Mouse (Mus musculus): ENCODE measurements at regions not wholly inside any gene's neighbourhood (a gene's known extent, or its start where the extent isn't known, plus 50 kb on each side); places are given as distances from the start of the nearest gene placed in this dataset.

- H3K4me1 ChIP-seq (ENCODE audit: control insufficient read depth in 1 of 2, insufficient read depth in 2 of 2): no peaks in the 10 kb centered on the region
- in situ Hi-C loops (cut with MboI; ENCODE audit: low pct_ligation_motif_present, low pct_unique_long_range_greater_than_20kb, low sequenced_read_pairs) (no loop called here), dilution Hi-C loops (cut with MboI; ENCODE audit: extremely low pct_ligation_motif_present, extremely low pct_unique_long_range_greater_than_20kb, low sequenced_read_pairs) (no loop called here)
Observed at GRCm38 (mm10) chr5:132843284-132843683, 300.1 kb upstream of the Auts2 start.

DNA sequence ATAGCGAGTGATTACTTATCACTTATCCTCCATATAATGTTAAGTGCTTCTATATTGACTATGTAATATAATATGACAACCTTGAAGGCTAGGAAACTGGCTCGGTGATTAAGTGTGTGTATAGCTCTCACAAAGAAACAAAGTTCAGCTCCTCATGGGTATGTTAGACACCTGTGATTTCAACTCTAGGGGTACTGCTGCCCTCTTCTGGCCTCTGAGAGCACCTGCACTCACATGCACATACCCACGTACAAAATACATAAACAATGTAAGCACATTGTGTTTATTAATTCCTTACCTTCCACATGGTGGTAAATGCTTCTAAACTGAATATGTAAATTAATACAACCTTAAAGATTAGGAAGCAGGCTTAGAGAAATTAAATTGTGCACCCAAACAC lies 298.6 kb upstream of the Auts2 start:
- no peaks in the 10 kb centered on the region for H3K4me1 ChIP-seq (ENCODE audit: control insufficient read depth in 1 of 2, insufficient read depth in 2 of 2)
- H3K4me2 ChIP-seq (ENCODE audit: insufficient read depth, low read depth, poor library complexity, severe bottlenecking): no peak overlapping the region
- no peak for DNase-seq (ENCODE audit: extremely low read depth)
- no peaks in the 10 kb centered on the region for H3K79me2 ChIP-seq (replicated peaks; ENCODE audit: control insufficient read depth, extremely low read depth, insufficient read depth, poor library complexity, severe bottlenecking)
- no peaks in the 10 kb centered on the region for H3K36me3 ChIP-seq (replicated peaks in 1 of 2; ENCODE audit: control insufficient read depth in 1 of 2, insufficient read depth in 1 of 2, low read length in 1 of 2)
- no peak overlapping the region for H3K9ac ChIP-seq (ENCODE audit: insufficient read depth, low read depth)
- in situ Hi-C loops (cut with MboI; ENCODE audit: low pct_ligation_motif_present, low pct_unique_long_range_greater_than_20kb, low sequenced_read_pairs) (no loop called here), dilution Hi-C loops (cut with MboI; ENCODE audit: extremely low pct_ligation_motif_present, extremely low pct_unique_long_range_greater_than_20kb, low sequenced_read_pairs) (no loop called here)
- H3K27ac ChIP-seq (ENCODE audit: insufficient read depth, low read depth): no peak overlapping the region
- no peak overlapping the region for H3K4me3 ChIP-seq (replicated peaks in 1 of 3; ENCODE audit: low read depth in 2 of 3, low read length in 2 of 3, poor library complexity in 1 of 3)
- H3K27me3 ChIP-seq (replicated peaks): no peaks in the 10 kb centered on the region
- TF ChIP-seq TCF12 (IDR thresholded peaks at IDR 0.05; ENCODE audit: low read depth, low read length): no peak
- TF ChIP-seq MAZ (IDR thresholded peaks at IDR 0.05; ENCODE audit: low read depth, low read length): no peak
- TF ChIP-seq ZKSCAN1 (IDR thresholded peaks at IDR 0.05; ENCODE audit: borderline replicate concordance, low read depth, low read length): no peak
- no peak for TF ChIP-seq E2F4 (IDR thresholded peaks at IDR 0.05; ENCODE audit: insufficient replicate concordance, low read depth, low read length)
- TF ChIP-seq SIN3A (IDR thresholded peaks at IDR 0.05; ENCODE audit: low read length): no peak
- no peak for TF ChIP-seq SMC3 (IDR thresholded peaks at IDR 0.05; ENCODE audit: low read depth, low read length)
- no peak for TF ChIP-seq JUN (IDR thresholded peaks at IDR 0.05; ENCODE audit: insufficient read depth, low read depth, low read length)
- no peak for TF ChIP-seq EP300 (IDR thresholded peaks at IDR 0.05; ENCODE audit: low read length)
- TF ChIP-seq ELF1 (IDR thresholded peaks at IDR 0.05; ENCODE audit: low read depth, low read length): no peak
- TF ChIP-seq USF1 (IDR thresholded peaks at IDR 0.05; ENCODE audit: low read depth, low read length): no peak
- TF ChIP-seq RCOR1 (conservative IDR thresholded peaks at IDR 0.05; ENCODE audit: low read depth, low read length): no peak
- no peak for TF ChIP-seq ETS1 (conservative IDR thresholded peaks at IDR 0.05; ENCODE audit: low read depth, low read length)
- no peak for TF ChIP-seq ZC3H11A (IDR thresholded peaks at IDR 0.05; ENCODE audit: low read depth, low read length)
- no peak for TF ChIP-seq GABPA (IDR thresholded peaks at IDR 0.05; ENCODE audit: insufficient replicate concordance, low read depth, low read length)
- no peak for TF ChIP-seq BHLHE40 (IDR thresholded peaks at IDR 0.05; ENCODE audit: low read depth, low read length)
- no peak for TF ChIP-seq CTCF (conservative IDR thresholded peaks at IDR 0.05 in 1 of 2, IDR thresholded peaks at IDR 0.05 in 1 of 2; ENCODE audit: low read depth in 2 of 2, low read length in 2 of 2)
- no peak for TF ChIP-seq MAX (IDR thresholded peaks at IDR 0.05; ENCODE audit: low read length)
- H3K9me3 ChIP-seq (replicated peaks; ENCODE audit: low read length): peaks cover 58% of the 10 kb centered on the region

More at GRCm38 (mm10) chr5:132843284-132843683, 300.1 kb upstream of the Auts2 start:
- H3K4me2 ChIP-seq (ENCODE audit: insufficient read depth, low read depth, poor library complexity, severe bottlenecking): no peak overlapping the region
- no peak overlapping the region for H3K9ac ChIP-seq (ENCODE audit: insufficient read depth, low read depth)
- H3K27me3 ChIP-seq (replicated peaks): no peaks in the 10 kb centered on the region
- no peaks in the 10 kb centered on the region for H3K79me2 ChIP-seq (replicated peaks; ENCODE audit: control insufficient read depth, extremely low read depth, insufficient read depth, poor library complexity, severe bottlenecking)
- TF ChIP-seq RCOR1 (conservative IDR thresholded peaks at IDR 0.05; ENCODE audit: low read depth, low read length): no peak
- TF ChIP-seq TBP (conservative IDR thresholded peaks at IDR 0.05; ENCODE audit: low read depth, low read length): no peak
- no peak for TF ChIP-seq NELFE (IDR thresholded peaks at IDR 0.05; ENCODE audit: low read depth, low read length)
- no peak for TF ChIP-seq HCFC1 (IDR thresholded peaks at IDR 0.05; ENCODE audit: low read depth, low read length)
- no peak for TF ChIP-seq ZKSCAN1 (IDR thresholded peaks at IDR 0.05; ENCODE audit: borderline replicate concordance, low read depth, low read length)
- TF ChIP-seq PAX5 (IDR thresholded peaks at IDR 0.05; ENCODE audit: low read length): no peak
- TF ChIP-seq GABPA (IDR thresholded peaks at IDR 0.05; ENCODE audit: insufficient replicate concordance, low read depth, low read length): no peak
- TF ChIP-seq USF2 (conservative IDR thresholded peaks at IDR 0.05; ENCODE audit: low read depth, low read length): no peak
- TF ChIP-seq CHD1 (IDR thresholded peaks at IDR 0.05; ENCODE audit: low read depth, low read length): no peak
- no peak for TF ChIP-seq MAX (IDR thresholded peaks at IDR 0.05; ENCODE audit: low read length)
- no peak for TF ChIP-seq MYC (IDR thresholded peaks at IDR 0.05; ENCODE audit: low read depth, low read length)
- TF ChIP-seq KAT2A (IDR thresholded peaks at IDR 0.05; ENCODE audit: insufficient replicate concordance, low read length): no peak
- no peak for TF ChIP-seq ZC3H11A (IDR thresholded peaks at IDR 0.05; ENCODE audit: low read depth, low read length)
- TF ChIP-seq IRF4 (IDR thresholded peaks at IDR 0.05; ENCODE audit: low read depth, low read length): no peak
- no peak for TF ChIP-seq RAD21 (IDR thresholded peaks at IDR 0.05; ENCODE audit: low read depth, low read length)
- no peak for TF ChIP-seq CHD2 (IDR thresholded peaks at IDR 0.05; ENCODE audit: low read length)
- H3K4me3 ChIP-seq (replicated peaks in 1 of 3; ENCODE audit: low read depth in 2 of 3, low read length in 2 of 3, poor library complexity in 1 of 3): no peak overlapping the region
- peaks cover 59% of the 10 kb centered on the region for H3K9me3 ChIP-seq (replicated peaks; ENCODE audit: low read length)
- no peak for DNase-seq (ENCODE audit: extremely low read depth)
- no peaks in the 10 kb centered on the region for H3K36me3 ChIP-seq (replicated peaks in 1 of 2; ENCODE audit: control insufficient read depth in 1 of 2, insufficient read depth in 1 of 2, low read length in 1 of 2)
- no peak overlapping the region for H3K27ac ChIP-seq (ENCODE audit: insufficient read depth, low read depth)

Measured in CH12.LX (cell line).